Mouse (Mus musculus) lung, embryonic 14.5 days (tissue): Measurements from ENCODE around the gene Gm11569. TPM values are rescaled to one million over a fixed set of nuclear protein-coding genes. Genes with fewer than 3 reads are reported as not detected.
"Not testable (repeated sequence)": the region's sequence is repeated elsewhere in the genome, so short reads cannot be mapped to it uniquely, and the experiment has no call there.

Experiments
- ATAC-seq: fragments of 200-750 bp; cut with Nextera tagmentation; 2 replicates; pipeline ENCODE4 v1.8.0; 2017; ENCODE audit warnings: mild to moderate bottlenecking, moderate TSS enrichment, moderate library complexity; ENCODE audit not compliant: insufficient read depth
- DNase-seq: peaks from one replicate; pipeline ENCODE4 v3.0.0-alpha.2; 2015
- H3K27ac ChIP-seq: fragments of 300-500 bp; sonication (generic); 2 replicates; pipeline ENCODE4 v1.5.1; 2014; ENCODE audit warnings: low read depth, mild to moderate bottlenecking, moderate library complexity
- H3K27me3 ChIP-seq: fragments of 300-500 bp; sonication (generic); 2 replicates; pipeline ENCODE4 v1.6.1; 2014; ENCODE audit warnings: low read length, control low read depth; ENCODE audit not compliant: insufficient read depth
- H3K36me3 ChIP-seq: fragments of 300-500 bp; sonication (generic); 2 replicates; pipeline ENCODE4 v1.6.1; 2014; ENCODE audit warnings: control low read depth; ENCODE audit not compliant: insufficient read depth
- H3K4me1 ChIP-seq: fragments of 300-500 bp; sonication (generic); 2 replicates; pipeline ENCODE4 v1.6.1; 2014; ENCODE audit warnings: antibody characterized with exemption, control low read depth; ENCODE audit not compliant: insufficient read depth
- H3K4me2 ChIP-seq: fragments of 300-500 bp; sonication (generic); 2 replicates; pipeline ENCODE4 v1.6.1; 2014; ENCODE audit warnings: mild to moderate bottlenecking
- H3K4me3 ChIP-seq: fragments of 300-500 bp; sonication (generic); 2 replicates; pipeline ENCODE4 v1.5.1; 2014; ENCODE audit warnings: low read depth, low read length
- H3K9ac ChIP-seq: fragments of 300-500 bp; sonication (generic); 2 replicates; pipeline ENCODE4 v1.6.1; 2014
- H3K9me3 ChIP-seq: fragments of 300-500 bp; sonication (generic); 2 replicates; pipeline ENCODE4 v1.6.1; 2016; ENCODE audit warnings: low read depth, low read length, control low read depth
- CTCF ChIP-seq: IDR thresholded peaks from 2 replicates; pipeline ENCODE4 v1.5.1; 2016; ENCODE audit warnings: antibody characterized with exemption, low read depth
- WGBS: fragments of 180-500 bp; shearing (Covaris S2); extraction: QIAGEN DNeasy Blood & Tissue Kit; methylation state at CpG from one replicate; pipeline ENCODE4 v1.1.7; 2014; 5-methylcytosine and 5-hydroxymethylcytosine counted together
- polyA plus RNA-seq: library from polyadenylated mRNA; unstranded; fragments of >200 nt; fragmentation: Nextera tagmentation; extraction: Ambion mirVana; gene quantifications from 2 replicates; pipeline ENCODE4 v1.2.1, GENCODE M21; 2014

Gene Gm11569
- not detected in 2 replicates for polyA plus RNA-seq

DNA sequence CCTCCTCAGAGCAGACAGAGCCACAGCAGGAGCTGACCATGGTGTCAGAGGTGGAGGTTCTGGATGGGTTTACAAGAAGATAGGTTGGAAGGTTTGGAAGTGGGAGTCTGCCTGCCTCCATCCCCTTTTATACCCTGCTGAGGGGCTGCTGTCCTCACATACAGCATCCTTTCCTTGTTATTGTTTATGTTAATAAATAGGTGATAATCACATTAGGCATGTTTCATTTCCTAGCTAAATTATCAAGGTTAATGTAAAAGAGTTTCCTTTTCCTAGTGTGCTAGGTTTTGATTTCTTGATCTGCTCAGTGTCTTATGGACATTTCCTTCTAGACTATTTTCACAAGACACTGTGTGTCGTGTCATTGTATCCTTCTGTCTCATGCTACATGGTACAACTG, at the start of gene Gm11569:
TSS of gene Gm11569 (minus strand) at position 101 of the 400 bp plus-strand sequence.
- not testable (repeated sequence) for ATAC-seq, H3K27me3 ChIP-seq, H3K4me2 ChIP-seq, H3K4me1 ChIP-seq, DNase-seq, H3K36me3 ChIP-seq, H3K4me3 ChIP-seq, H3K9ac ChIP-seq, H3K9me3 ChIP-seq, H3K27ac ChIP-seq
- WGBS = no CpG with 5 or more reads among the region's 1 CpGs

DNA sequence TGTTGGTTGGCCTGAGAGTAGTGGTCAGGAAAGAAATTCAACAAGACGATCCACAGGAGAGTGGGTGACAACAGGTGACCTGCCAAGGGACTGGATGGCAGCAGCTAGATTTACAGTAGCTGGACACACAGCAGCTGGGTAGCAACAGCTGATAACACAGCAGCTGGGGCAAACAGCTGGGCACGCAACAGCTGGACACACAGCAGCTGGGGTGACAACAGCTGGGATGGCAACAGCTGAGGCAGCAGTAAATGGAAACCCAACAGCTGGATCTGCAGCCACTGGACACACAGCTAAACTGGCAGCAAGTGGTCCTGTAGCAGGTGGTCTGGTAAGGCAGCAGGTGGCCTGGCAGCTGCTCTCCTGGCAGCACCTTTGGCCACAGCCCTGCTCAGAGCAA, 48.0 kb upstream of the Gm11569 start:
- H3K4me2 ChIP-seq = no peak overlapping the region
- WGBS = 83% methylated on average over 2 of the region's 2 CpGs
- no peak for ATAC-seq

DNA sequence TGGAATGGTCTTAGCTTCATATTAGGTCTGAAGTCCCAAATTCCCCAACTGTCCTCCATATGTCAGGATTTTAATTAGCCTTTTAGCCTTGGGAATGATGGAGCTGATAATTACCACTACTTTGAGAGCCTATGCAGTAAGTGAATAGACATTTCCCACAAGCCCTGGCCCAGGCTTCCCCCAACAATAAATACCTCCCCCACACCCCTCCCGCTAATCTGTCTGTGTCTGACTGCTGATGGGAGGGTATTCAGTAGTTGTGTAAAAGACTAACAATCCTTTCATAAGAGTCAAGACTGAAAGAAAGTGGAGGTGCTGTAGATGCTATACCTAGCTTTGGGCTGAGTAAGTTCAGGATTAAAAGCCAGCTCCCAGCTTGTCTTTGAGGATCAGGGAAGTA, 43.5 kb upstream of the Gm11569 start:
- Histone ChIP-seq H3K27me3 (no peaks in the 10 kb centered on the region), H3K4me3 (no peak overlapping the region), H3K36me3 (no peaks in the 10 kb centered on the region), H3K9me3 (no peaks in the 10 kb centered on the region), H3K9ac (no peak overlapping the region), H3K4me1 (no peaks in the 10 kb centered on the region), H3K4me2 (no peak overlapping the region), H3K27ac (no peak overlapping the region)
- no peak for ATAC-seq
- no peak for DNase-seq
- no peak for TF ChIP-seq CTCF
- WGBS = 91% methylated on average over 1 of the region's 1 CpGs

More for the DNA sequence above, 48.0 kb upstream of the Gm11569 start:
- Histone ChIP-seq H3K4me1 (no peaks in the 10 kb centered on the region), H3K9ac (no peak overlapping the region), H3K27me3 (no peaks in the 10 kb centered on the region), H3K36me3 (no peaks in the 10 kb centered on the region), H3K27ac (no peak overlapping the region), H3K9me3 (no peaks in the 10 kb centered on the region), H3K4me3 (no peak overlapping the region)
- TF ChIP-seq CTCF = no peak
- no peak for DNase-seq

DNA sequence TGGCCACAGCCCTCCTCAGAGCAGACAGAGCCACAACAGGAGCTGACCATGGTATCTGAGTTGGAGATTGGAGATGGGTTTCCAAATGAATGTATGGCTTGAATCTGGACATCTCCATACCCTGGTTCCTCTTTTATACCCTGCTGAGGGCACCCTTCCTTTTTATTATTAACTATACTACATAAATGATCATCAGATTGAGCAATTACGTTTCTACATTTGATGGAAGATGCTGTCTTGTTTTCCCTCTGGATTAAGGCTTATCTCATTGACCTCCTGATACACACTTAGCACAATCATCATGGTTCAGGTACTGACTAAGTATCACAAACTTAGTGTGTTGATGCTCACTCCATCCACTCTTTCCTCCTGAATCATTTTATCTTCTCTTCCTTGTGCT, 39.2 kb upstream of the Gm11569 start, which contains the start of gene 2300003K06Rik:
TSS of gene 2300003K06Rik (minus strand) at position 101 of the 400 bp plus-strand sequence.
- ATAC-seq = no peak
- Histone ChIP-seq H3K27me3 (no peaks in the 10 kb centered on the region), H3K36me3 (no peaks in the 10 kb centered on the region), H3K9ac (no peak within 1 kb of the TSS), H3K4me3 (no peak within 1 kb of the TSS), H3K4me2 (no peak within 1 kb of the TSS), H3K9me3 (no peaks in the 10 kb centered on the region), H3K27ac (no peak within 1 kb of the TSS), H3K4me1 (no peaks in the 10 kb centered on the region)
- DNase-seq = no peak
- no peak for TF ChIP-seq CTCF
- WGBS = 60% methylated on average over 1 of the region's 1 CpGs

DNA sequence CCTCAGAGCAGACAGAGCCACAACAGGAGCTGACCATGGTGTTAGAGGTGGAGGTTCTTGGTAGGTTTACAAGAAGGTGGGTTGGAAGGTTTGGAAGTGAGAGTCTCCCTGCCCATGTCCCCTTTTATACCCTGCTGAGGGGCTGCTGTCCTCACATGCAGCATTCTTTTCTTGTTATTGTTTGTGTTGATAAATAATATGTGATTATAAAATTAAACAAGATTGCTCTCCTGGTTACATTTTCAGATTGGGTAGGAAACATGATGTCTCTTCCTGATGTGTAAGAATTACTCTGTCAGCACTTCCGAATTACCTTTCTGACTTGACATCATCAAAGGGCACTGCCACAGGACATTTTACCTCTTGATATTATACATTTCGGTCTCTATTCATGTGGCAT, 16.8 kb upstream of the Gm11569 start, which contains the start of gene Gm11564:
TSS of gene Gm11564 (minus strand) at position 101 of the 400 bp plus-strand sequence.
- not testable (repeated sequence) for DNase-seq, H3K27ac ChIP-seq, H3K4me2 ChIP-seq, H3K36me3 ChIP-seq, H3K4me1 ChIP-seq, H3K4me3 ChIP-seq, ATAC-seq, H3K9ac ChIP-seq, H3K9me3 ChIP-seq, H3K27me3 ChIP-seq
- WGBS = 79% methylated on average over 2 of the region's 2 CpGs

DNA sequence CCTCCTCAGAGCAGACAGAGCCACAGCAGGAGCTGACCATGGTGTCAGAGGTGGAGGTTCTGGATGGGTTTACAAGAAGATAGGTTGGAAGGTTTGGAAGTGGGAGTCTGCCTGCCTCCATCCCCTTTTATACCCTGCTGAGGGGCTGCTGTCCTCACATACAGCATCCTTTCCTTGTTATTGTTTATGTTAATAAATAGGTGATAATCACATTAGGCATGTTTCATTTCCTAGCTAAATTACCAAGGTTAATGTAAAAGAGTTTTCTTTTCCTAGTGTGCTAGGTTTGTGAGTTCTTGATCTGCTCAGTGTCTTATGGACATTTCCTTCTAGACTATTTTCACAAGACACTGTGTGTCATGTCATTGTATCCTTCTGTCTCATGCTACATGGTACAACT, 11.1 kb upstream of the Gm11569 start, which contains the start of gene Krtap4-13:
TSS of gene Krtap4-13 (minus strand) at position 101 of the 400 bp plus-strand sequence.
- not testable (repeated sequence) for H3K4me2 ChIP-seq, H3K9ac ChIP-seq, DNase-seq, H3K4me3 ChIP-seq, H3K9me3 ChIP-seq, H3K27me3 ChIP-seq, H3K36me3 ChIP-seq, H3K4me1 ChIP-seq, H3K27ac ChIP-seq, ATAC-seq

DNA sequence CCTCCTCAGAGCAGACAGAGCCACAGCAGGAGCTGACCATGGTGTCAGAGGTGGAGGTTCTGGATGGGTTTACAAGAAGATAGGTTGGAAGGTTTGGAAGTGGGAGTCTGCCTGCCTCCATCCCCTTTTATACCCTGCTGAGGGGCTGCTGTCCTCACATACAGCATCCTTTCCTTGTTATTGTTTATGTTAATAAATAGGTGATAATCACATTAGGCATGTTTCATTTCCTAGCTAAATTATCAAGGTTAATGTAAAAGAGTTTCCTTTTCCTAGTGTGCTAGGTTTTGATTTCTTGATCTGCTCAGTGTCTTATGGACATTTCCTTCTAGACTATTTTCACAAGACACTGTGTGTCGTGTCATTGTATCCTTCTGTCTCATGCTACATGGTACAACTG, 5.6 kb upstream of the Gm11569 start, which contains the start of gene Gm11554:
TSS of gene Gm11554 (minus strand) at position 101 of the 400 bp plus-strand sequence.
- H3K36me3 ChIP-seq, H3K9me3 ChIP-seq, H3K4me2 ChIP-seq, H3K27me3 ChIP-seq, ATAC-seq, H3K27ac ChIP-seq, H3K4me1 ChIP-seq, H3K9ac ChIP-seq, DNase-seq, H3K4me3 ChIP-seq: not testable (repeated sequence)
- WGBS = no CpG with 5 or more reads among the region's 1 CpGs

DNA sequence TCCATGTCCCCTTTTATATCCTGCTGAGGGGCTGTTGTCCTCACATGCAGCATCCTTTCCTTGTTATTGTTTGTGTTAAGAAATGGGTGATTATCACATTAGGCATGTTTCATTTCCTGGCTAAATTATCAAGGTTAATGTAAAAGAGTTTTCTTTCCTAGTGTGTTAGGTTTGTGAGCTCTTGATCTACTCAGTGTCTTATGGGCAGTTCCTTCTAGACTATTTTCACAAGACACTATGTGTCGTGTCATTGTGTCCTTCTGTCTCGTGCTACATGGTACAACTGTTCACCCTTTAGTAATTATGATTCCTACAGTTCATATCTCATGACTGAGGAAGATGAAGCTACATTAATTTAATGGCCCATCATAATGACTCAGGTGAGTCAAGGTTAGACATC, 5.4 kb downstream of the Gm11569 start, which contains the start of gene Gm11596:
TSS of gene Gm11596 (minus strand) at position 101 of the 400 bp plus-strand sequence.
- H3K27me3 ChIP-seq = no peaks in the 10 kb centered on the region
- no peak for TF ChIP-seq CTCF
- H3K4me1 ChIP-seq = no peaks in the 10 kb centered on the region
- no peaks in the 10 kb centered on the region for H3K9me3 ChIP-seq
- H3K4me2 ChIP-seq = no peak within 1 kb of the TSS
- ATAC-seq (no peak), DNase-seq (no peak)
- H3K27ac ChIP-seq = no peak within 1 kb of the TSS
- H3K36me3 ChIP-seq = no peaks in the 10 kb centered on the region
- 78% methylated on average over 2 of the region's 2 CpGs for WGBS
- H3K9ac ChIP-seq = no peak within 1 kb of the TSS
- H3K4me3 ChIP-seq = no peak within 1 kb of the TSS

DNA sequence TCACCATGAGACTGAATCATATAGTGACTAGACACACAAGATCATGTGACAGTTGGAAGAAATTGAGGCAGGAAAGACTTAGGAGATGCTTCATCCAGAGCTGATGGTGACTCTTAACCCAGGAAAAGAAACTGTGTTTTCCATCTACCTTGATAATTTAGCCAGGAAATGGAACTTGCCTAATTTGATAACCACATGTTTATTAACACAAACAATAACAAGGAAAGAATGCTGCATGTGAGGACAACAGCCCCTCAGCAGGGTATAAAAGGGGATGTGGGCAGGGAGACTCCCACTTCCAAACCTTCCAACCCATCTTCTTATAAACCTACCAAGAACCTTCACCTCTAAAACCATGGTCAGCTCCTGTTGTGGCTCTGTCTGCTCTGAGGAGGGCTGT, 13.8 kb downstream of the Gm11569 start, which contains the start of gene Krtap4-9:
TSS of gene Krtap4-9 (plus strand) at position 301 of the 400 bp plus-strand sequence.
- not testable (repeated sequence) for H3K27ac ChIP-seq, DNase-seq, H3K27me3 ChIP-seq, H3K4me1 ChIP-seq, H3K9me3 ChIP-seq, H3K4me2 ChIP-seq, ATAC-seq, H3K36me3 ChIP-seq, H3K9ac ChIP-seq, H3K4me3 ChIP-seq
